Mouse (Mus musculus): ENCODE measurements around the gene Acsl5.

GRCm38 (mm10) chr19:55295075-55295474, 43.3 kb downstream of the Acsl5 start:
- TF ChIP-seq CTCF (conservative IDR thresholded peaks at IDR 0.05; ENCODE audit: insufficient read depth, insufficient read length, low read depth, low read length) = no peak
- TF ChIP-seq POLR2A (IDR thresholded peaks at IDR 0.05; ENCODE audit: low read depth, low read length) = no peak

Measured in kidney, adult 2 months (tissue).